Mouse (Mus musculus): ENCODE results near the gene Mboat2. TPM values are rescaled to one million over a fixed set of nuclear protein-coding genes. Genes with fewer than 3 reads are reported as not detected.

Gene Mboat2
- polyA plus RNA-seq, 1 experiment: 24.0 TPM

DNA sequence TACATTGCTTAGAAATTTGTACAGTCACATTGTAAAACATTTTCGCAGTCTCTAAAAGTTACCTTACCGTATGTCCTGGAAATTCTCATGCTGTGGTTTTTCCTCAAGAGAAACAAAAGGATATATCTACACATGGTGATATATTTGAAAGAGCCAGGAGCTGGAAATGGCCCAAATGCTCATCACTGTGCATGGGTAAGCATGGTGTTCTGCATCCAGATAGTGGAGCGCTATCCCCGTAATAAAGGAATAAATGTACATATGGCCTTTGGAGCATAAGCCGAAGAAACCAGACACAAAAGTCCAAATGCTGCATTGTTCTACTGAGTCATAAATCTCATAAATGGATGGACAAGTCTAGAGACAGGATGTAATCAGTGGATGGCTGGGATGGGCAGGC, 72.1 kb downstream of the Mboat2 start:
- no peak for DNase-seq
- Histone ChIP-seq H3K27ac (ENCODE audit: insufficient read depth, low read length) (no peak overlapping the region), H3K4me1 (ENCODE audit: control insufficient read depth, insufficient read depth, low read length) (no peaks in the 10 kb centered on the region), H3K27me3 (ENCODE audit: control insufficient read depth, insufficient read depth, low read length) (no peaks in the 10 kb centered on the region), H3K4me3 (replicated peaks; ENCODE audit: insufficient read depth, low read depth, low read length) (no peak overlapping the region)
- TF ChIP-seq CTCF (IDR thresholded peaks at IDR 0.05; ENCODE audit: borderline replicate concordance, insufficient read depth, low read depth, low read length) (no peak), POLR2A (IDR thresholded peaks at IDR 0.05; ENCODE audit: borderline replicate concordance, insufficient read depth, low read length) (no peak)
- 69% methylated on average over 5 of the region's 5 CpGs for WGBS

DNA sequence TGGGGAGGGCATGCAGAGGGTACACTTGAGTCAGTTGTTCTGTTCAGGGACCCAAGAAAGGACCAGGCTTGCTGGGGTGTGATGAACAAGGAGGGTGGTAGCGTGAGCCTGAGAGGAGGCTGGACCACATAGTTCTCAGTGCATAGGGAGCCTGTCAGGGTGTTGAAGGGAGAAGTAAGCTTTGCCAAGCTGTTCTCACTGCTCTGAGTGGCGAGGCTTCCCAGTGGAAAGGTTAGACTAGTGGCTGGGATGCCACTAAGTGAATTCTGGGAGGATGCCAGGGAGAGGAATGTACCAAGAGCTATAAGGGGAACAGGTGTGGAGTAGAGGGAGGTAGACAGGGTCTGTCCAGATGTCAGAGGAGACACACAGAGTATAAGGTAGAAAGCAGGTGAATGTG, 77.2 kb downstream of the Mboat2 start:
- TF ChIP-seq CTCF (IDR thresholded peaks at IDR 0.05; ENCODE audit: borderline replicate concordance, insufficient read depth, low read depth, low read length) (no peak), POLR2A (IDR thresholded peaks at IDR 0.05; ENCODE audit: borderline replicate concordance, insufficient read depth, low read length) (no peak)
- H3K4me3 ChIP-seq (replicated peaks; ENCODE audit: insufficient read depth, low read depth, low read length): no peak overlapping the region
- 75% methylated on average over 2 of the region's 2 CpGs for WGBS

DNA sequence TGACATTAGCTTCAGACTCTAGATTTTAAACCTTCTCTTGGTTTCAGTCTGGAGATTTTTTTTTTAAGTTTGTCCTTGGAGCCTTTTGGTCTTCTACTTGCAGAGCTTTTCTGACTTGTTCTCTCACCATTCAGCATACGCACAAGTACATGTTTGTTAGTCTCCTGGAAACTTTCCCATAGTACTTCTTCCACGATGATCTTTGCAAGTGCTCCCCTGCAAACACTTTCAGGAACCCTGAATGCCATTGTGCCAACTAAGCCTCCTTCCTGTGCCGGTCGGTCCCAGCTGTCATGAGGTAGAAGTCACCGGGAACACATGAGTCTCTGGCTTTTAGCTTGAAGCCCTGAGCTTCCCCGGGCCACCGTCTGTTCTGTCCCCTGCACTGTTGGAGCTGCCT, 79.0 kb downstream of the Mboat2 start:
- DNase-seq: no peak
- Histone ChIP-seq H3K27me3 (ENCODE audit: control insufficient read depth, insufficient read depth, low read length) (no peaks in the 10 kb centered on the region), H3K27ac (ENCODE audit: insufficient read depth, low read length) (no peak overlapping the region), H3K4me3 (replicated peaks; ENCODE audit: insufficient read depth, low read depth, low read length) (no peak overlapping the region), H3K4me1 (ENCODE audit: control insufficient read depth, insufficient read depth, low read length) (no peaks in the 10 kb centered on the region)
- WGBS: 64% methylated on average over 7 of the region's 7 CpGs
- TF ChIP-seq POLR2A (IDR thresholded peaks at IDR 0.05; ENCODE audit: borderline replicate concordance, insufficient read depth, low read length): no peak

More for the DNA sequence above, 77.2 kb downstream of the Mboat2 start:
- H3K27ac ChIP-seq (ENCODE audit: insufficient read depth, low read length): no peak overlapping the region
- H3K4me1 ChIP-seq (ENCODE audit: control insufficient read depth, insufficient read depth, low read length): no peaks in the 10 kb centered on the region
- no peak for DNase-seq
- H3K27me3 ChIP-seq (ENCODE audit: control insufficient read depth, insufficient read depth, low read length): no peaks in the 10 kb centered on the region

DNA sequence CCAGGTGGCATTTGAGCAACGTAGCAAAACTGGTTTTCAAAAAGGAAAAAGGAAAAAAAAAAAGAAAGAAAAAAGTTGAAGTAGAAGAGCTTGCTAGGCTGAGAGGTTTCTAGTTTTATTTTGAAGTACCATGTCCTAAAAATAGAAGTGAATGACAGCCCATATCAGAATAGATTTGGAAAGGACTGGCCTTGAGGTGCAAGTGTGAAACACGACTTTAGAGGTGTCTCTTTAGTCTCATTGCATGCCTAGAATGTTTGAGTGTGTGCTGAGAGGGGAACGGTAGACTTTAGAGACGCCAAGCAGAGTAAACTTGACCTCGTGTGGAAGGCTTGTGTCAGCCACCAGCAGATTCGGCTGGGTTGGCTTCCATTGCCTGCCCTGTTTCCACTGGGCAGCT, 81.5 kb downstream of the Mboat2 start:
- 78% methylated on average over 6 of the region's 6 CpGs for WGBS

DNA sequence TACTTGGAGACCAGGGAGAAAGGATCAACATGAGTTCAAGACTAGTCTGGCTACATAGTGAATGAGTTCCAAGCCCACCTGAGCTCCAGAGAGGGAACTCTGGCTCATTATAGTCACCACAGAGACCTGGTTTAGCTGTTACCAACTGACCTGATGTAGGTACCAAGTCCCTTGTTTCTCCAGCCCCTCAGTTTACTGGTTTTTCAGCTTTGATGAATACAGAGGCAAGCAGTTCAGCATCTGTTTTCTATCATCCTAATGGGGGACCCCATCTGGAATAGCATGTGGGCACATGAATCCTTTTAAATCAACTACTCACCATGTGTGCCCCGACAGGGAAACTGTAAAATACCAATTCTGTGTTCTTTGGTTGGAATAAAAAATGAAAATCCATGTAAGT, 82.2 kb downstream of the Mboat2 start:
- no peak overlapping the region for H3K27ac ChIP-seq (ENCODE audit: insufficient read depth, low read length)
- TF ChIP-seq CTCF (IDR thresholded peaks at IDR 0.05; ENCODE audit: borderline replicate concordance, insufficient read depth, low read depth, low read length): no peak
- no peak for TF ChIP-seq POLR2A (IDR thresholded peaks at IDR 0.05; ENCODE audit: borderline replicate concordance, insufficient read depth, low read length)
- H3K4me1 ChIP-seq (ENCODE audit: control insufficient read depth, insufficient read depth, low read length): no peaks in the 10 kb centered on the region
- DNase-seq: no peak
- 93% methylated on average over 1 of the region's 1 CpGs for WGBS
- H3K4me3 ChIP-seq (replicated peaks; ENCODE audit: insufficient read depth, low read depth, low read length): no peak overlapping the region
- no peaks in the 10 kb centered on the region for H3K27me3 ChIP-seq (ENCODE audit: control insufficient read depth, insufficient read depth, low read length)

More for the DNA sequence above, 81.5 kb downstream of the Mboat2 start:
- Histone ChIP-seq H3K27me3 (ENCODE audit: control insufficient read depth, insufficient read depth, low read length) (no peaks in the 10 kb centered on the region), H3K4me1 (ENCODE audit: control insufficient read depth, insufficient read depth, low read length) (no peaks in the 10 kb centered on the region), H3K4me3 (replicated peaks; ENCODE audit: insufficient read depth, low read depth, low read length) (no peak overlapping the region), H3K27ac (ENCODE audit: insufficient read depth, low read length) (no peak overlapping the region)
- TF ChIP-seq CTCF (IDR thresholded peaks at IDR 0.05; ENCODE audit: borderline replicate concordance, insufficient read depth, low read depth, low read length): no peak
- TF ChIP-seq POLR2A (IDR thresholded peaks at IDR 0.05; ENCODE audit: borderline replicate concordance, insufficient read depth, low read length): no peak
- no peak for DNase-seq

DNA sequence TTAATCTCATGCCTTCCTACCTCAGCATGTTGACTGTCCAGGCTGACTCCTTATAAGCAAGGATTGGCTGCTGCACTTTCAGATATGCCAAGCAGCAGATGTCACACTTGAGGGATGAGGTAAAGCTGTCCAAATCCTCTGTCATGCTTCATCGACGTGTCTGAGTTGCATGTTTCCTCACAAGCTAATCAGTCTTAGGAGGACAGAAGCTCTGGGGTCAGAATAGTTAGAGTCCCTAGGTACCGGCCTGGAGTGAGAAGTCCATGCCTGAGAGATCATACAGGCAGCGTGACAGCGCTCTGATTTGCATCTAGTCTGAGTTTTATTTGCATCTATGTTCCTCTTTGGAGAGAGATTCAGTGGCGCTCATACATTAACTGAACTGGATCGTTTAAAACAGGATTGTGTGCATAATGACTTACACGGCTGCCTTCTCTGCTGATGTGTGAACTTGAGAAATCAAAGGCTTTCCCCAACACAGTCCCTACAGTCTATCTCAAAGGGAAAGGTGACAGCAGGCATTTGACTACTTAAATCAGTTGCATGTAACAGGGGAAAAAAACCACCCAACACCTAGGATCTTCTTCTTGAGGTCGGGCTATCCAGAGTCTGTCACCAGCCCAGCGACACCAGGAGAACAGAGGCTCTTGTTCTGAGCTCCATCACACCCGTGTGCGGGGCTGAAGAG, 88.0 kb downstream of the Mboat2 start:
- WGBS: 65% methylated on average over 12 of the region's 12 CpGs
- DNase-seq: no peak
- TF ChIP-seq CTCF (IDR thresholded peaks at IDR 0.05; ENCODE audit: borderline replicate concordance, insufficient read depth, low read depth, low read length) (no peak), POLR2A (IDR thresholded peaks at IDR 0.05; ENCODE audit: borderline replicate concordance, insufficient read depth, low read length) (no peak)

DNA sequence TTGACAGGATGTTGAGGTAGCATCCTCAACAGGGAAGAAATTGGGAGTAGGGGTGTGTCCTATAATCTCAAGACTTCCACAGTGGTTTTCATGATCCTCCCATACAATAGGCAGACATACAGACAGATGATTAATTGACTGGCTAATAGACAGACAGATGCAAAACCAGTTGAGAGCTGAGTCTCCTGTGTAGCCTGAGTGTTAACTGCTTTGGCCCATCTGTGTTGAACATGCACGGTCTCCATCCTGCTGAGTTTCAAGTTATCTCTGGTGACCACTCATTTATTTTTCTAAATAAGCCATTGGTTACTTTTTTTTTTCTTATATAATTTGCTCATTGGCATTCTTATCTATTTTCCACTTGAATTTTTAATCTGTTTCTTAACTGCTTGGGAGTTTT, 90.2 kb downstream of the Mboat2 start:
- Histone ChIP-seq H3K4me3 (replicated peaks; ENCODE audit: insufficient read depth, low read depth, low read length) (no peak overlapping the region), H3K4me1 (ENCODE audit: control insufficient read depth, insufficient read depth, low read length) (no peaks in the 10 kb centered on the region), H3K27ac (ENCODE audit: insufficient read depth, low read length) (no peak overlapping the region), H3K27me3 (ENCODE audit: control insufficient read depth, insufficient read depth, low read length) (no peaks in the 10 kb centered on the region)
- 81% methylated on average over 1 of the region's 1 CpGs for WGBS
- TF ChIP-seq POLR2A (IDR thresholded peaks at IDR 0.05; ENCODE audit: borderline replicate concordance, insufficient read depth, low read length): no peak
- TF ChIP-seq CTCF (IDR thresholded peaks at IDR 0.05; ENCODE audit: borderline replicate concordance, insufficient read depth, low read depth, low read length): no peak
- DNase-seq: no peak

More for the DNA sequence above, 88.0 kb downstream of the Mboat2 start:
- H3K27me3 ChIP-seq (ENCODE audit: control insufficient read depth, insufficient read depth, low read length): no peaks in the 10 kb centered on the region
- H3K4me3 ChIP-seq (replicated peaks; ENCODE audit: insufficient read depth, low read depth, low read length): no peak overlapping the region
- no peak overlapping the region for H3K27ac ChIP-seq (ENCODE audit: insufficient read depth, low read length)
- no peaks in the 10 kb centered on the region for H3K4me1 ChIP-seq (ENCODE audit: control insufficient read depth, insufficient read depth, low read length)

DNA sequence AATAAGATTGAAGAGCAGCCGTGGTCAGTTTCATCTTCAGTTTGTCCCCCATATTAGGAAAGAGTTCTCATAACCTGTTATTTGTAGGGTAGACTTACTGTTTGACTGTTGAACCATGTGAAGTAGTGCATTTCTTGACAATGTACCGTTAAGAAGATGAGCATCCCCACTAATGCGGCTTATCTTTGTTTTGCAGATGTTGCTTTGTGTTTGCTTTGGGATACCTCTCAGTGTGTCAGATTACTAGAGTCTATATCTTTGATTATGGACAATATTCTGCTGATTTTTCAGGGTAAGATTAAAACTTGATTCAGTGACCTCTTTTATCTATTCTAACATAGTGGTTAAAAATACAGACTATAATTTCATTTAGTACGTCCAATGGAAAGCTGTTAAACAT, 93.3 kb downstream of the Mboat2 start:
- no peak overlapping the region for H3K27ac ChIP-seq (ENCODE audit: insufficient read depth, low read length)
- DNase-seq: no peak
- 98% methylated on average over 4 of the region's 4 CpGs for WGBS
- peaks cover 5% of the 10 kb centered on the region for H3K4me1 ChIP-seq (ENCODE audit: control insufficient read depth, insufficient read depth, low read length)
- TF ChIP-seq POLR2A (IDR thresholded peaks at IDR 0.05; ENCODE audit: borderline replicate concordance, insufficient read depth, low read length): no peak
- TF ChIP-seq CTCF (IDR thresholded peaks at IDR 0.05; ENCODE audit: borderline replicate concordance, insufficient read depth, low read depth, low read length): no peak
- no peak overlapping the region for H3K4me3 ChIP-seq (replicated peaks; ENCODE audit: insufficient read depth, low read depth, low read length)
- no peaks in the 10 kb centered on the region for H3K27me3 ChIP-seq (ENCODE audit: control insufficient read depth, insufficient read depth, low read length)

All from cerebellum, adult 2 months (tissue).